Mouse (Mus musculus): ENCODE data around the gene Ccr10.

Ccr10 gene

GRCm38 (mm10) chr11:101171721-101172433, 3.4 kb downstream of the Ccr10 start:
- in situ Hi-C loops (cut with MboI, MseI) = no loop called here

- in situ Hi-C loops (cut with MboI, MseI) = no loop called here
Measured at GRCm38 (mm10) chr11:101170811-101171610, 4.2 kb downstream of the Ccr10 start, which contains the start of gene Plekhh3. Gene Plekhh3 (minus strand): TSS chr11:101171351.

- in situ Hi-C loops (cut with MboI, MseI) = no loop called here
Measured at GRCm38 (mm10) chr11:101170354-101170810, 4.9 kb downstream of the Ccr10 start, which contains the start of gene Cntnap1. Gene Cntnap1 (plus strand): TSS chr11:101170523.

GRCm38 (mm10) chr11:101169301-101170107, 5.7 kb downstream of the Ccr10 start:
- in situ Hi-C loops (cut with MboI, MseI) = no loop called here

GRCm38 (mm10) chr11:101168301-101168980, 6.8 kb downstream of the Ccr10 start:
- in situ Hi-C loops (cut with MboI, MseI) = no loop called here

GRCm38 (mm10) chr11:101167963-101168300, 7.3 kb downstream of the Ccr10 start:
- in situ Hi-C loops (cut with MboI, MseI) = no loop called here

GRCm38 (mm10) chr11:101167211-101167962, 7.9 kb downstream of the Ccr10 start:
- in situ Hi-C loops (cut with MboI, MseI) = no loop called here

- in situ Hi-C loops (cut with MboI, MseI) = no loop called here
Measured at GRCm38 (mm10) chr11:101166357-101166756, 8.9 kb downstream of the Ccr10 start.

GRCm38 (mm10) chr11:101164677-101165580, 10.3 kb downstream of the Ccr10 start:
- in situ Hi-C loops (cut with MboI, MseI) = loop anchor here (5.0 kb wide), 1 partner anchor 43 kb away; no protein-coding TSS in a partner anchor

- in situ Hi-C loops (cut with MboI, MseI) = loop anchor here (5.0 kb wide), 1 partner anchor 42 kb away; no protein-coding TSS in a partner anchor
Measured at GRCm38 (mm10) chr11:101164351-101164665, 10.9 kb downstream of the Ccr10 start.

- in situ Hi-C loops (cut with MboI, MseI) = loop anchor here (5.0 kb wide), 1 partner anchor 41 kb away; no protein-coding TSS in a partner anchor
Measured at GRCm38 (mm10) chr11:101163476-101164350, 11.5 kb downstream of the Ccr10 start.

GRCm38 (mm10) chr11:101162772-101163171, 12.5 kb downstream of the Ccr10 start:
- in situ Hi-C loops (cut with MboI, MseI) = loop anchor here (5.0 kb wide), 1 partner anchor 40 kb away; no protein-coding TSS in a partner anchor

GRCm38 (mm10) chr11:101162301-101162700, 12.9 kb downstream of the Ccr10 start:
- in situ Hi-C loops (cut with MboI, MseI) = loop anchor here (5.0 kb wide), 1 partner anchor 40 kb away; no protein-coding TSS in a partner anchor

- in situ Hi-C loops (cut with MboI, MseI) = loop anchor here (5.0 kb wide), 1 partner anchor 39 kb away; no protein-coding TSS in a partner anchor
Measured at GRCm38 (mm10) chr11:101161551-101161950, 13.7 kb downstream of the Ccr10 start.

GRCm38 (mm10) chr11:101160981-101161505, 14.2 kb downstream of the Ccr10 start:
- in situ Hi-C loops (cut with MboI, MseI) = loop anchor here (5.0 kb wide), 1 partner anchor 39 kb away; no protein-coding TSS in a partner anchor

GRCm38 (mm10) chr11:101160151-101160550, 15.1 kb downstream of the Ccr10 start:
- in situ Hi-C loops (cut with MboI, MseI) = loop anchor here (5.0 kb wide), 1 partner anchor 38 kb away; no protein-coding TSS in a partner anchor

- in situ Hi-C loops (cut with MboI, MseI) = no loop called here
Measured at GRCm38 (mm10) chr11:101155728-101156371, 19.4 kb downstream of the Ccr10 start, which contains the start of gene Tubg2. Gene Tubg2 (plus strand): TSS chr11:101155907.
